Mouse (Mus musculus) bone marrow macrophage, adult 2 months (primary cell): ENCODE measurements around the gene Bod1.

Experiments used
- CTCF ChIP-seq: IDR thresholded peaks from 2 replicates; pipeline ENCODE4 v1.5.1; 2012; ENCODE audit warnings: low read depth, mild to moderate bottlenecking, low read length, moderate library complexity
- POLR2A ChIP-seq: IDR thresholded peaks from 2 replicates; pipeline ENCODE4 v1.6.1; 2012; ENCODE audit warnings: mild to moderate bottlenecking, low read depth, low read length, borderline replicate concordance

DNA sequence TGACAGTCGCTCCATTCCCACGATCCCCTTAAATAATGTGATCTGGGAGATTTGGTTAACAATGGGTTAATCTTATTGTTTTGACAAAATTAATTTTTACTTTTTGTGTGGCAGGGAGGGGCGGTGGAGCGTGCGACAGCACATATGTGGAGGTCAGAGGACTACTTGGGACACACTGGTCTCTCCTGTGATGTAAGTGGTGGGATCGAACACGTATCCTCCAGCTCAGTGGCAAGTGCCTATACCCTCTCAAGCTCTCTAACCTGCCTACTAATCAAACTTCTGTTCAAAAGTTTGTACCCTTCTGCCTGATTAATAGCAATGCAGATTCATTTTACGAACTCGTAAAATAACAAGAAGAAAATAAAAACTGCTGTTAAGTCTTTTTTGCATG, 482 bp upstream of the Bod1 start:
- no peak for TF ChIP-seq CTCF
- no peak for TF ChIP-seq POLR2A
